Mouse (Mus musculus) lung, postnatal 0 days (tissue): ENCODE measurements around the gene Ubb.

Experiments used
- CTCF ChIP-seq: IDR thresholded peaks from 2 replicates; pipeline ENCODE4 v1.5.1; 2016; ENCODE audit warnings: antibody characterized with exemption, mild to moderate bottlenecking
- EP300 ChIP-seq: IDR thresholded peaks from 2 replicates; pipeline ENCODE4 v1.6.1; 2016; ENCODE audit warnings: antibody characterized with exemption, mild to moderate bottlenecking, control low read depth

DNA sequence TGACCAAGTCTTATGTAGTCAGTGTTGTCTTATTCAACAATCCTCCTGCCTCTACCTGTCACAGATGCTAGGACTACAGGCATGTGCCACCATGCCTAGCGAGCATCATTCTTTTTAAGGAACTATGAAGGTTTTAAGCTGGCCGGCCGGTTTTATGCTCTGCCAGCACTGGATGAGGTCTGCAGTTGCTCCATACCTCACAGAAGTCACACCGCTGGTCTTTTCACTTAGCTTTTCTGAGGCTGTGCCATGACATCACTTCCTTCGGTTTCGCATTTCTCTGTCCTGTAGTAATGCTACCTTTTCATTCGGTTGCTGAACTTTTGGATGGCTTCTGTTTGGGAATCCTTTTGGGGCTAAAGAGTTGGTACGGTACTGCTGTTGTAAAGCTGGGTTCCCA lies 9.4 kb upstream of the Ubb start:
- TF ChIP-seq CTCF (no peak), EP300 (no peak)
